Mouse (Mus musculus) mouse embryonic stem cell (cell line): ENCODE results near the gene Paqr5.

Source experiments
- in situ Hi-C, 2 experiments: fragments of 300-500 bp; cut with MboI; formaldehyde crosslinking; loops; 1 replicate in 1 of 2; 3 replicates in 1 of 2; pipeline ENCODE4 v1.14.3; 2019 to 2020; ENCODE audit warnings: low sequenced_read_pairs in 2 of 2, low pct_unique_long_range_greater_than_20kb in 1 of 2, mixed read lengths in 1 of 2; ENCODE audit not compliant: unreplicated experiment in 1 of 2

Gene Paqr5

GRCm38 (mm10) chr9:61972031-61972430, 54.6 kb downstream of the Paqr5 start:
- in situ Hi-C loops, result loop anchor here in 1 of 2 experiments (10.0 kb wide), 1 partner anchor 273 kb away; no protein-coding TSS in a partner anchor

GRCm38 (mm10) chr9:61971045-61971444, 55.6 kb downstream of the Paqr5 start:
- in situ Hi-C loops, result loop anchor here in 1 of 2 experiments (10.0 kb wide), 1 partner anchor 274 kb away; no protein-coding TSS in a partner anchor

- in situ Hi-C loops, result no loop called here
These were observed 59.3 kb downstream of the Paqr5 start for GRCm38 (mm10) chr9:61967357-61967756.

GRCm38 (mm10) chr9:61965987-61966386, 60.7 kb downstream of the Paqr5 start:
- in situ Hi-C loops, result no loop called here

GRCm38 (mm10) chr9:61965411-61965930, 61.2 kb downstream of the Paqr5 start:
- in situ Hi-C loops, result no loop called here

- in situ Hi-C loops, result no loop called here
These were observed 63.3 kb downstream of the Paqr5 start for GRCm38 (mm10) chr9:61963356-61963755.

GRCm38 (mm10) chr9:61961181-61961580, 65.5 kb downstream of the Paqr5 start:
- in situ Hi-C loops, result no loop called here

GRCm38 (mm10) chr9:61960753-61961152, 65.9 kb downstream of the Paqr5 start:
- in situ Hi-C loops, result no loop called here

- in situ Hi-C loops, result no loop called here
These were observed 66.6 kb downstream of the Paqr5 start for GRCm38 (mm10) chr9:61959921-61960569.

- in situ Hi-C loops, result no loop called here
These were observed 71.9 kb downstream of the Paqr5 start for GRCm38 (mm10) chr9:61954707-61955106.

- in situ Hi-C loops, result no loop called here
These were observed 74.4 kb downstream of the Paqr5 start for GRCm38 (mm10) chr9:61952241-61952640.

GRCm38 (mm10) chr9:61947402-61948346, 79.0 kb downstream of the Paqr5 start:
- in situ Hi-C loops, result no loop called here

GRCm38 (mm10) chr9:61946623-61947401, 79.8 kb downstream of the Paqr5 start, which contains the start of gene Kif23:
Gene Kif23 (minus strand): TSS chr9:61946774.
- in situ Hi-C loops, result no loop called here

- in situ Hi-C loops, result no loop called here
These were observed 80.6 kb downstream of the Paqr5 start for GRCm38 (mm10) chr9:61945973-61946611.

GRCm38 (mm10) chr9:61941054-61941453, 85.6 kb downstream of the Paqr5 start:
- in situ Hi-C loops, result no loop called here

- in situ Hi-C loops, result no loop called here
These were observed 93.3 kb downstream of the Paqr5 start for GRCm38 (mm10) chr9:61933333-61933732.

GRCm38 (mm10) chr9:61932009-61932408, 94.6 kb downstream of the Paqr5 start:
- in situ Hi-C loops, result no loop called here

- in situ Hi-C loops, result no loop called here
These were observed 101.5 kb downstream of the Paqr5 start for GRCm38 (mm10) chr9:61925086-61925660.
